Mouse (Mus musculus) megakaryocyte, embryonic 14.5 days (primary cell): ENCODE measurements around the gene Gm42417.

Experiments used
- FLI1 ChIP-seq: IDR thresholded peaks from 2 replicates; pipeline ENCODE4 v1.6.1; 2012; ENCODE audit warnings: low read length, inconsistent platforms, mixed read lengths
- GATA1 ChIP-seq: IDR thresholded peaks from 3 replicates; pipeline ENCODE4 v1.6.1; 2012; ENCODE audit warnings: mixed read lengths, low read length, inconsistent platforms, borderline replicate concordance

DNA sequence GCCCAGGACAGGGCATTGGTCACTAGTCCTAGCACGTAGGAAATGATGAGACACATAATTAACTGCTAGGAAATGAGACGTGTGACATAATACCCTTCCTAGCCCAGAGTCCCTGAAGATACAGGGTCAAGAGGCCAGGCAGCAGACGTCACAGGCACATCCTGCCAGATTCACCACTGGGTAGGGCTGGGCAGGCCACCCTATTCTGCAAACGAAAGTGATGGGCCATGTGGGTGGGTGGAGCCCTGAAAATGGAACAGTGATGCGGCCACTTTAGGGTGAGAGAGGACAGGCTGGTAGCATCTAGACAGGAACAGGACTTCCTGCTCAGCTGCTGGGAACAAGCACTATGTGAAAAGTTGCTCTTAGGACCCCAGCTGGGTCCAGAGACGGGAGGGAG lies 32.4 kb upstream of the Gm42417 start:
- TF ChIP-seq GATA1, result no peak
- TF ChIP-seq FLI1, result no peak
